9 mouse cellular contexts compared by ENCODE assay signal in genomic region chr6:134037960-134038359, GRCm38 (mm10). TPM values are rescaled to one million over a fixed set of nuclear protein-coding genes. Genes with fewer than 3 reads are reported as not detected.
A peak's percentile ranks its signal among the peaks of the same experiment; 100 is the strongest.
DNase-seq lines count a peak whose midpoint lies in the region; ATAC-seq and TF ChIP-seq lines count a peak whose summit lies in the region.
"Had no signal": no experiment of that assay in that cellular context is flagged by ENCODE, and none has a peak within 500 bp of the region (broad histone marks: within the 10 kb centered on the region; RNA-seq: fewer than 3 reads in every experiment).

No protein-coding gene starts in this region.

- no peaks in the 10 kb centered on the region for H3K9me3 ChIP-seq in kidney, embryonic 15.5 days (replicated peaks)
- H3K9me3 ChIP-seq in embryonic facial prominence, embryonic 12.5 days, result no peaks in the 10 kb centered on the region
- no peaks in the 10 kb centered on the region for H3K9me3 ChIP-seq in intestine, embryonic 14.5 days (ENCODE audit: control insufficient read depth, low read length)
- no peaks in the 10 kb centered on the region for H3K9me3 ChIP-seq in midbrain, postnatal 0 days (ENCODE audit: low read length)

- DNase-seq in kidney, adult 11 months, result no peak
- DNase-seq in intestine, embryonic 14.5 days (ENCODE audit: low spot score), result no peak
- no peak for DNase-seq in midbrain, postnatal 0 days (ENCODE audit: low spot score)
- no peak for DNase-seq in adrenal gland, postnatal 36 days
- DNase-seq in layer of hippocampus, adult 9-11 months, result no peak
- DNase-seq: kidney, postnatal 14 days had no signal

- H3K4me1 ChIP-seq in kidney, embryonic 15.5 days, result peaks cover 64% of the 10 kb centered on the region
- peaks cover 41% of the 10 kb centered on the region for H3K4me1 ChIP-seq in embryonic facial prominence, embryonic 12.5 days
- peaks cover 55% of the 10 kb centered on the region for H3K4me1 ChIP-seq in intestine, embryonic 14.5 days (replicated peaks; ENCODE audit: control insufficient read depth, insufficient read depth, low read length)
- H3K4me1 ChIP-seq in midbrain, postnatal 0 days (ENCODE audit: insufficient read depth, low read length), result 0 out of 2 replicates have a peak, but pooled peaks cover 11% of the 10 kb centered on the region

- peak; percentile 21; the same call in 1 of the 2 replicates for TF ChIP-seq CTCF in midbrain, postnatal 0 days (IDR thresholded peaks at IDR 0.05)

- no peak overlapping the region for H3K9ac ChIP-seq in kidney, embryonic 15.5 days
- H3K9ac ChIP-seq in embryonic facial prominence, embryonic 12.5 days, result no peak overlapping the region
- H3K9ac ChIP-seq in intestine, embryonic 14.5 days (ENCODE audit: low read length), result 0 out of 2 replicates have a peak overlapping the region, but pooled peaks have one; percentile 27
- no peak overlapping the region for H3K9ac ChIP-seq in midbrain, postnatal 0 days (replicated peaks; ENCODE audit: low read length, poor library complexity, severe bottlenecking)

- H3K4me3 ChIP-seq in kidney, embryonic 15.5 days (replicated peaks), result peak overlapping the region; percentile 83
- peak overlapping the region; percentile 60 for H3K4me3 ChIP-seq in embryonic facial prominence, embryonic 12.5 days
- H3K4me3 ChIP-seq in intestine, embryonic 14.5 days (ENCODE audit: low read depth, low read length), result peak overlapping the region; percentile 91
- H3K4me3 ChIP-seq in midbrain, postnatal 0 days (ENCODE audit: low read depth, low read length), result peak overlapping the region; percentile 15

- H3K4me2 ChIP-seq in kidney, embryonic 15.5 days, result peak overlapping the region; percentile 81
- H3K4me2 ChIP-seq in embryonic facial prominence, embryonic 12.5 days (replicated peaks), result peak overlapping the region; percentile 71
- peak overlapping the region; percentile 80 for H3K4me2 ChIP-seq in intestine, embryonic 14.5 days (ENCODE audit: low read length)
- H3K4me2 ChIP-seq in midbrain, postnatal 0 days (ENCODE audit: low read depth, low read length, poor library complexity, severe bottlenecking), result peak overlapping the region; percentile 86

- no peak overlapping the region for H3K27ac ChIP-seq in kidney, embryonic 15.5 days
- H3K27ac ChIP-seq in embryonic facial prominence, embryonic 12.5 days, result no peak overlapping the region
- no peak overlapping the region for H3K27ac ChIP-seq in intestine, embryonic 14.5 days (ENCODE audit: low read depth)
- no peak overlapping the region for H3K27ac ChIP-seq in midbrain, postnatal 0 days (ENCODE audit: low read depth, low read length)

- no peak for ATAC-seq in kidney, embryonic 15.5 days (replicated peaks; ENCODE audit: low FRiP score)
- ATAC-seq in embryonic facial prominence, embryonic 12.5 days (ENCODE audit: insufficient number of reproducible peaks, insufficient read depth, low FRiP score, low TSS enrichment), result no peak
- ATAC-seq in intestine, embryonic 14.5 days (replicated peaks; ENCODE audit: low FRiP score, low TSS enrichment, low read depth), result no peak
- ATAC-seq in midbrain, postnatal 0 days (ENCODE audit: low FRiP score), result no peak
- ATAC-seq in erythroblast, adult 5-6 weeks (replicated peaks; ENCODE audit: low FRiP score, poor library complexity, severe bottlenecking), result no peak

- no peaks in the 10 kb centered on the region for H3K27me3 ChIP-seq in kidney, embryonic 15.5 days
- H3K27me3 ChIP-seq in embryonic facial prominence, embryonic 12.5 days, result no peaks in the 10 kb centered on the region
- H3K27me3 ChIP-seq in intestine, embryonic 14.5 days (replicated peaks; ENCODE audit: control insufficient read depth, insufficient read depth, low read length), result no peaks in the 10 kb centered on the region
- no peaks in the 10 kb centered on the region for H3K27me3 ChIP-seq in midbrain, postnatal 0 days (ENCODE audit: insufficient read depth, low read length)

- H3K36me3 ChIP-seq in kidney, embryonic 15.5 days, result no peaks in the 10 kb centered on the region
- H3K36me3 ChIP-seq in embryonic facial prominence, embryonic 12.5 days, result no peaks in the 10 kb centered on the region
- no peaks in the 10 kb centered on the region for H3K36me3 ChIP-seq in intestine, embryonic 14.5 days (ENCODE audit: control insufficient read depth, insufficient read depth, low read length)
- H3K36me3 ChIP-seq in midbrain, postnatal 0 days (ENCODE audit: insufficient read depth, low read length), result no peaks in the 10 kb centered on the region

- 24% methylated on average over 10 of the region's 10 CpGs for WGBS in kidney, embryonic 15.5 days
- 24% methylated on average over 10 of the region's 10 CpGs for WGBS in embryonic facial prominence, embryonic 12.5 days
- 25% methylated on average over 10 of the region's 10 CpGs for WGBS in intestine, embryonic 14.5 days
- WGBS in midbrain, postnatal 0 days, result 32% methylated on average over 10 of the region's 10 CpGs

RNA-seq across cellular contexts. Expression of gene Etv6, which starts 2.5 kb away (rescaled TPM):
- polyA plus RNA-seq in kidney, embryonic 15.5 days (2015; fragmentation: Nextera tagmentation; extraction: Ambion mirVana), result 11.4 and 13.0 TPM in 2 replicates
- 14.2 and 15.8 TPM in 2 replicates for polyA plus RNA-seq in embryonic facial prominence, embryonic 12.5 days (2016; fragmentation: Nextera tagmentation; extraction: Ambion mirVana)
- 16.5 and 17.7 TPM in 2 replicates for polyA plus RNA-seq in intestine, embryonic 14.5 days (2014; fragmentation: Nextera tagmentation; extraction: Ambion mirVana)
- total RNA-seq in midbrain, postnatal 0 days (2014; rRNA removed), result 7.2 and 9.3 TPM in 2 replicates
- polyA plus RNA-seq in midbrain, postnatal 0 days (2015; fragmentation: Nextera tagmentation; extraction: Ambion mirVana), result 2.0 and 2.9 TPM in 2 replicates
- total RNA-seq in adrenal gland, postnatal 36 days (2021), result 10 to 100 TPM; 51.3 to 57.6 TPM
- total RNA-seq in erythroblast, adult 5-6 weeks (2015; ENCODE audit: low replicate concordance), result 16.7 and 18.6 TPM in 2 replicates
- 7.4 and 11.1 TPM in 2 replicates for total RNA-seq in erythroblast, adult 5-6 weeks (2017; ENCODE audit: low replicate concordance)

Comparison
In these comparisons a context has a peak if more than half of its experiments do, and no peak if none do; other contexts are left out.
1. H3K4me3 ChIP-seq: peak in every context shown above with its lines; median percentile 91 in intestine, embryonic 14.5 days; 83 in kidney, embryonic 15.5 days; 60 in embryonic facial prominence, embryonic 12.5 days; 15 in midbrain, postnatal 0 days.